Mouse (Mus musculus): ENCODE measurements at regions not wholly inside any gene's neighbourhood (a gene's known extent, or its start where the extent isn't known, plus 50 kb on each side); places are given as distances from the start of the nearest gene placed in this dataset.

DNA sequence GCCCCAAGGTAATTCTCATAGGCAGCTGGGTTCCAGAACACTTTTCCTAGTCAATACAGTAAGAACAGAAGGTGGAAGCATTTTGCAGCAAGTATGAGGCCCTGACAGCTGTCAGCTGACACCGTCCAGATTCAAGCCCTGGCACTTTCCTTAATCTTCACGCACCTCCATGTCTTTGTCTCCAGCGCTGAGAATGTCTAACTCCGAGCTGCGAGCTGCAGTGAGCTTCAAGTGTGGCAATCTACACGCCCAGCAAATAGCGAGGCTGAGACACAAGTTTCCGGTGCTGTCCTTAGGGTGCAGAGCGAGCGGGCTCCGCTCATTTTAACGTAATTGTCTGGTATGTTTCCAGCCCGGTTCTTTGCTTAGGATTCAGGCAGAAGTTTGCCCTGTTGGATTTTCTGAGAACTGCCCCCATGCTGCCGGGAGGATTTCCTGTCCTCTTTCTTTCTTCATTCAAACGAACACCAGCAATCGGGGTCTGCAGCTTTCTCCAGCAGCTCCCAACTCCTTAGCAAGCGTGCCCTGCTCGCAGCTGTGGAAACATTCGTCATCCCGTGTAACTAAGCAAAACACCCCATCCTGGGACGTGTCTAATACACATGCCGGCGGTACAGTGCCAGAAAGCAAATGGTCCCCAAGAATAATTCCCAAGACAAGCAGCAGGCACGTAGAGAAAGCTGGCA is 54.5 kb downstream of the Irx3 start:
- ATAC-seq, result no peak; the same call in 1 of the 2 replicates
- H3K9me3 ChIP-seq (replicated peaks; ENCODE audit: control insufficient read depth, low read length), result no peaks in the 10 kb centered on the region
- H3K27ac ChIP-seq (ENCODE audit: low read depth, low read length), result no peak overlapping the region
- no peak overlapping the region for H3K4me3 ChIP-seq (ENCODE audit: low read depth, low read length)
- no peaks in the 10 kb centered on the region for H3K36me3 ChIP-seq (ENCODE audit: control insufficient read depth, insufficient read depth, low read length)
- no peak overlapping the region for H3K4me2 ChIP-seq (ENCODE audit: low read length)
- WGBS, result 52% methylated on average over 24 of the region's 24 CpGs
- no peaks in the 10 kb centered on the region for H3K27me3 ChIP-seq (replicated peaks; ENCODE audit: control insufficient read depth, insufficient read depth, low read length)
- DNase-seq (ENCODE audit: low spot score), result peak; percentile 37
- no peak overlapping the region for H3K9ac ChIP-seq (ENCODE audit: low read length)
- peaks cover 11% of the 10 kb centered on the region for H3K4me1 ChIP-seq (ENCODE audit: control insufficient read depth, insufficient read depth, low read length)

- ATAC-seq, result no peak
- H3K4me2 ChIP-seq (ENCODE audit: low read length), result no peak overlapping the region
- no peaks in the 10 kb centered on the region for H3K36me3 ChIP-seq (ENCODE audit: control insufficient read depth, insufficient read depth, low read length)
- WGBS, result 57% methylated on average over 2 of the region's 2 CpGs
- H3K4me3 ChIP-seq (ENCODE audit: low read depth, low read length), result no peak overlapping the region
- H3K27ac ChIP-seq (ENCODE audit: low read depth, low read length), result no peak overlapping the region
- no peak for DNase-seq (ENCODE audit: low spot score)
- H3K4me1 ChIP-seq (ENCODE audit: control insufficient read depth, insufficient read depth, low read length), result no peaks in the 10 kb centered on the region
- H3K9ac ChIP-seq (ENCODE audit: low read length), result no peak overlapping the region
- no peaks in the 10 kb centered on the region for H3K9me3 ChIP-seq (replicated peaks; ENCODE audit: control insufficient read depth, low read length)
- H3K27me3 ChIP-seq (replicated peaks; ENCODE audit: control insufficient read depth, insufficient read depth, low read length), result no peaks in the 10 kb centered on the region
These were observed 77.2 kb downstream of the Irx3 start for GRCm38 (mm10) chr8:91724646-91725045.
